Mouse (Mus musculus) heart, adult 2 months (tissue): Measurements from ENCODE around the gene Gata1.

ENCODE experiments used
- CTCF ChIP-seq: fragments of 200-600 bp; IDR thresholded peaks from 2 replicates; pipeline ENCODE4 v1.8.1; 2022; ENCODE audit warnings: antibody characterized with exemption, mild to moderate bottlenecking, moderate library complexity
- EP300 ChIP-seq: fragments of 200-500 bp; IDR thresholded peaks from 2 replicates; pipeline ENCODE4 v1.6.1; 2011; ENCODE audit warnings: low read depth, low read length, control low read depth; ENCODE audit not compliant: insufficient read depth
- POLR2A ChIP-seq: fragments of 200-500 bp; IDR thresholded peaks from 2 replicates; pipeline ENCODE4 v1.6.1; 2011; ENCODE audit warnings: mild to moderate bottlenecking, low read depth, low read length, control low read depth; ENCODE audit not compliant: insufficient read depth

DNA sequence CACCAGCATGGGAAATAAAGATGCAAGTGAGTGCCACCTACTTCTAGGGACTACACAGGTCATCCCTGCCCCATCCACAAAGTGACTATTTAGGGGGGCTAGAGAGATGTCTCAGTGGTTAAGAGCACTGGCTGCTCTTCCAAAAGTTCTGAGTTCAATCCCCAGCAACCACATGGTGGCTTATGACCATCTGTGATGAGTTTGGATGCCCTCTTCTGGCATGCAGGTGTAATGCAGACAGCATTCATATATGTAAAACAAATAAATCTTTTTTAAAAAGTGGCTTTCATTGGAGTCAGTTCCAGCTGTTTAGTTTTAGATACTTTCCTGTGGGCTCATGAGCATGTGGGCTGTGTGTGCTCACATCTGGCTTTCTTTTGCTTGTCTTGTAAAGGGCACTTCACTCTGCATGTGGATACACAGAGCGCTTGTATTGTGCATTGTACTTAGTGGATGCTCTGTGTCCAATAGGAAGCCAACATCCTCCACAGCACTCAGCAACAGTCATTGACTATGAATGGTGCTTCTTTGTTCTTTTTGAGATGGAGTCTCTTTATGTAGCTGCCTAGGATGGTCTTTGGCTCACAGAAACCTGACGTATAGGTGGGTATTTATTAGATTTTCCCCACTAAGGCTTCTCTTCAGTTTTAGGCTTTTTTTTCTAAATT is 42.4 kb upstream of the Gata1 start:
- no peak for TF ChIP-seq POLR2A
- peak; percentile 34 for TF ChIP-seq CTCF
- TF ChIP-seq EP300, result no peak
